Mouse (Mus musculus) layer of hippocampus, adult 11-12 months (tissue): ENCODE data around the gene Gabpa.

Experiments
- DNase-seq: peaks from one replicate; pipeline ENCODE4 v3.0.0; 2022; ENCODE audit warnings: low spot score

The Gabpa gene

DNA sequence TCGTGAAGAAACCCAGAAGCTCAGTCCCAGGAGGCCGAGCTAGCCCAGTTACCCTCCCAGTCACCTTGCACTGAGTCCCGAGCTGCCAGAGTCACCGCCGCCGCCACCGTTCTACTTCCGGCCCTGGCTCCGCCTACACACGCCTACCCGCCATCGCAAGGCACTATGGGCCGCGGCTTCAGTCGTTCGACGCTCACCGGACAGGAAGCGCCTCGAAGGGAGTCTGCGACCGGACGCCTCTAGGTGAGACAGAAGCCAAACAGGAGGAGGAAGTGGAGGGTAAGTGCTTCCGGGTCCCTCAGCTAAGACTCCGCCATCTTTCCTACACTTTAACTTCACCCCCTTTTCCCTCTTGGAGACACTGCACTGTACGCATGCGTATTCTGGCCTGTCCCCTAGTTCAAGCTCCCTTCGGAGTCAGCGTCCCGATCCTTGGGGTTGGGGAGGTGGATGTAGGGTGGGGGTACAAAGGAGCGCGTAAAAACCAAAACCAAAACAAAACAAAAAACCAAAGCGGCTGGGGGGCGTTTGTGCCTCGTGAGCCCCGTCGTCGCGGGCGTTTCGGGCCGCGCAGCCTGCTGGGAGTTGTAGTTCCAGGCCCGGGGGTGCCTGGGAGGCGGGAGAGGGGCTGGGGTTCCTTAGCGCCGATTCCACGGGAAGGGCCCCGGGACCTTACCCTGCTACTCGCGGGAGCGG is at the start of gene Gabpa:
Gene Gabpa (plus strand): TSS at position 181 of the 696 bp plus-strand sequence.
- DNase-seq, result peak; percentile 94

DNA sequence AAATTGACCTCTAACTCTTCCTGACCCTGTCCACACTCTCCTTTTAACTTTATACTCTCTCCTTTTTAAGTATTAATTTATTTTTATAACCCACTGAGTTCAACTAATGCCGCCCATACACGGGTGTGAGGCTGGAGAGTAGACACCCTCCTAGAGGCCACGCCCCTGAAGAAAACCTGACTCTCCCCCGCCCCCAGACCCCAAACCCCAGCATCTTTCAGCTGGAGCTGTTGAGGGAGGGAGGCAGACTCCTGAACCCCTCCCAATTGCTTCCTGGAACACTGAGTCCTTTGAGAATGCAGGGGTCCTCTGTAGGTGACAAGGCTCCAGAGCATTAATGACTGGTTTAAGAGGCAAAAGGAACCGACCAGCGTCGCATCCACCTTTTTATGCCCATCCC is 49.8 kb upstream of the Gabpa start:
- DNase-seq, result no peak

DNA sequence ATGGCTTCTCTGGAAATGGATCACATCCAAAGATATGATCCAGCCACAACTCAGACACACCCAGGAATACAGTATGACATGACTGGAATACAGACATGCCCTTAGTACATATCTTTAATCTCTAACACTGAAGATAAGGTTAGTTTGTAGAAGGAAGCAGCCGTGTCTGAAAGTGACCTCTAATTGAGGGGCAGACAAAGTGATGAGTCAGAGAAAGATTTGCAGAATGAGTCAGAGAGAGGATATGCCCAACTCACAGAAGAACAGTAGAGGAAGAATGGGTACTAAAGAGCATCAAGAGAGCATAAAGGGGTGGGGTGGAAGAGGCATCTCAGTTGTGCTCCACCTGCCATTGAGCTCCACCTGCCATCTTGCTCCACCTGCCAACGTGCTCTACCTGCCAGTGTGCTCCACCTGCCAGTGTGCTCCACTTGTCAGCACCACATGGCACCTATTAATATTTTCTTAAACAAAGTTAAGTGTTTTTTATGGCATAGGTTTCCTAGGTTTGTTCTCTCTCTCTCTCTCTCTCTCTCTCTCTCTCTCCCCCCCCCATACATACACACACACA is 44.0 kb upstream of the Gabpa start:
- DNase-seq, result no peak

DNA sequence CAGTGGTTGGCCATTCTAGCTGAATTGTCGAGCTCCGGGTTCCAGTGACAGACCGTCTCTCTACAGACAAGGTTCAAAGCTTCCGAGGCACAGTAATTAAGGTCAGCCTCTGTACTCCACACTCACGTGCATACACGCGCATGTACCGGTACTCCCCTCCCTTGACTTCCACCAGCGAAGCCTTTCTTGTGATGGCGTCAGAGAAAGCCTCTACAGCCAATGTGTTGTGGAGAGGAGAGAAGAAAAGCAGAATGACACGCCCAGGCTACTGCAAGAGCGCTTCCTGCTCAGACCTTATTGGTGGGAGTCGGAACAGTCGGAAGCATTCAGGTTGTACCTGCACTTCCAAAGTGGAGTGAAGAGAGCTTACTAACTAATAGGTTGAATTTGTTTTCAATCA is 41.3 kb upstream of the Gabpa start:
- DNase-seq, result no peak

DNA sequence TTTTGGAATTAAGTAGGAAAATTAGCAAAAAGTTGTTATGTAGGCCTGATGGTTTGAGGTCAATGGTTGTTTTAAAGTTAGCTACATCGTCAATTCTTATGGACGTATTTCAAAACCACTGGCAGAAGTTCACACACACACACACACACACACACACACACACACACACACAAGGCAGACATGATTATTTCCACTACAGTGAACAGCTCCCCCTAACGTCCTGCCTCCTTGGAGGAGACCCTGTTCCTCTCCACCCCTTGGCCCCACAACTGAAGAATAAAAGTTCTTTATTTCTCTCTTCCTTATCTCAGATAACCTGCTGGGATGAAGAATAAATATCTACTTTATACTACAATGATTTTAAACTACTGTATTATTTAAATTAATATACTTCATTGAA is 39.4 kb upstream of the Gabpa start:
- no peak for DNase-seq

DNA sequence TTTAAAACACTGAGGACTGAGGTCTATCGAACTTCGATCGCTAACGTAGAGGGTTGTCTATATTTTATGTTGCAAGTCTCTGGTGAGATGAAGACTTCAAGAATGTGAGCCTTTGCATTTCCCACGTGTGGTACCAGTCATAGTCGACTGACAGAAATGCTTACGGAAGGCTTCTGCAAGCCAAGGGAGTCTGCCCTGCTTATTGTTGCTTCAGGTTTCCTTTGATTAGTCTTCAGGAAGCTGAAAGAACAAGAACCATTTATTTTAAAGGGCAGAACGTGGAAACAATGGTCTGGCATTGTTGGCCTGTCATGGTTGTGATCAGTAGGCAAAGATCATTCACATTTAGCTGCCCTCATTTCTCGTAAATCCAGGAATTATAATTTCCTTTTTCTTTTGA is 38.0 kb upstream of the Gabpa start:
- no peak for DNase-seq

DNA sequence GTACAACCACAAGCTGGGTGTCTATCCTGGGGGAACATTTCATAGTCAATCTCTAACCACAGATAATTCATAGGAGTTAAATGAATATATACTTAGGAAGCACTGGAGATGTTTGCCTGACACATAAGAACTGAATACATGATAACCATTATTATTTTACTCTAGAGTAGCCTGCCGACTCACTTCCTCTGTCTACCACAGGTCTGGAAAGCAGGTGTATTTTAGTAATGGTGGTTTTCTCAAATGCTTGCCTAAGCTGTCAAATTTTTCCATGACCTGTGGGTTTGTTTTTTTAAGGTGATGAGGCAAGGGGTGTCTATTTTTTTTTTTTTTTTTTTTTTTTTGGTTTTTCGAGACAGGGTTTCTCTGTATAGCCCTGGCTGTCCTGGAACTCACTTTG is 34.7 kb upstream of the Gabpa start:
- no peak for DNase-seq

DNA sequence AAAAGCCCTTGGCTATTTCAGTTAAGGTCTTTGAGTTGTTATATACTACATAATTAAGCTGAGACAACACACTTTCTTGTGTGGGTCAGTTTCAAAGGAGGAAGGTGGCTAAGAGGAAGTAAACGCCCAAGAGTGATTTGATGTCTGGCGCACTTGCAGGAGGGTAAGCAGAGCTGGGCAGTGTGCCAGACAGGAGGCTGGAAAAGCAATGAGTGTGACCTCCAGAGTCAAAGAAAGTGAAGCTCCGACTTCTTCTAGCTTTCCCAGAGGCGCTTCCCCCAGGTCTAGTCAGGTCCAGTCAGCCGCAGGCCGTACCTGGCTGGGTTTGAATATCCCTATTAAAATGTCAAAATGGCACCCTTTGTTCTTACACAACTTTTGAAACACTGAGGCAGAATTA is 32.5 kb upstream of the Gabpa start:
- DNase-seq, result peak; percentile 48

DNA sequence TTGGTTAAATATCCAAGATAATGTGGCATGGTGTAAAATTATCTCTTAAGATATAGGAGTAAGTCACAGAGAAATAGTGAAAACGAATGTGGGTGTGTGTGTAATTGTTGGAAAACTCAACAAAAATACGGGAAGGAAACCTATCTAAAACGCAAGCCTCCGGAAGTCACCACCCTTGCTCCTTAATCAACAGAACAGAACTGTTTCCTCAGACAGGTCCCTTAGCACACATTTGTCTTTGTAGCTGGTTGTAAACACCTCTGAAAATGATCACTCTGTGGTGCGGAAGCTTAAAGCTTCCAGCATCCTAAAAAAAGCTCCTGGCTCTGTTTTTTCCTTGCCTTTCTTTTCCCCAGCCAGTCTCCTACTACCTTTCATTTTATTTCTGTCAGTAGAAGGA is 29.9 kb upstream of the Gabpa start:
- DNase-seq, result no peak

DNA sequence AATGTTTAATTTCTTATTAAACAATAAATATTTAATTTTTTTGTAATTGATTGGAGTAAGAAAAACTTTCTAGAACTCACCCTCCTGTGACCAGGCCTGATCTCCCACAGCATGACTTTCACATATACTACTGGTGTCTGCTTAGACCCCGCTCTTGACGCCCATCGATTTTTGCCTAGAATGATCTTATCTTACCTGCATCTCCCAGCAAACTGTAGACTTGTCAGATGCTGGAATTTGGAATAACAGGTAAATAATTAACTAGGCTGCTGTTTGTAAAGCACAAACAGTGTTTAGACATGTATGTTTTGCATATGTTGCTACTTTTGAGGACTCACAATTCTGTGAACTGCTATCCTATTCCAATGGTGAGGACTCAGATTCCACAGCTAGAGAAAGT is 28.6 kb upstream of the Gabpa start:
- DNase-seq, result no peak

DNA sequence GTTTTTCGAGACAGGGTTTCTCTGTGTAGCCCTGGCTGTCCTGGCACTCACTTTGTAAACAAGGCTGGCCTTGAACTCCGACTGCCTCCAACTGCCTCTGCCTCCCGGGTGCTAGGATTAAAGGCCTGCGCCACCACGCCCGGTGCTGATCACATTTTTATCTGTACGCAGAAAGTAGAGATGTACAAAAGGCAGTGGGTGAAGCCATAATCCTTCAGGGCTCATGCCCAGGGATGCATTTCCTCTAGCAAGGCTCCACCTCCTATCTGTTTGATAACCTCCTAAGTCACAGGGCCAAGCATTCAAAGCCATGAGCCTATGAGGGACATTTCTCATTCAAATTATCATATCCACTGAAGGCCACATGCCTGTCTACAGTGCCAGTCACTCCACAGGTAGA is 26.9 kb upstream of the Gabpa start:
- DNase-seq, result no peak

DNA sequence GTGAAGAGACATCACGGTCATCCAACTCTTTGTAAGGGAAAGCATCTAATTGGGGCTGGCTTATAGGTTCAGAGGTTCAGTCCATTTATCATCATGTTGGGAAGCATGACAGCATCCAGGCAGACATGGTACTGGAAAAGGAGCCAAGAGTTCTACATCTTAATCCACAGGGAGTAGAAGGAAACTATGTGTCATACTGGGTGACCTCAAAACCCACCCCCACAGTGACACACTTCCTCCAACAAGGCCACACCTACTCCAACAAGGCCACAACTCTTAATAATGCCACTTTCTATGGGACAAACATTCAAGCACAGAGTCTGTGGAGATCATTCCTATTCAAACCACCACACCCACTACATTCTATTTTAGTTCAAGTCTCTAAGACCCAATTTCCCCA is 24.5 kb upstream of the Gabpa start:
- DNase-seq, result no peak

DNA sequence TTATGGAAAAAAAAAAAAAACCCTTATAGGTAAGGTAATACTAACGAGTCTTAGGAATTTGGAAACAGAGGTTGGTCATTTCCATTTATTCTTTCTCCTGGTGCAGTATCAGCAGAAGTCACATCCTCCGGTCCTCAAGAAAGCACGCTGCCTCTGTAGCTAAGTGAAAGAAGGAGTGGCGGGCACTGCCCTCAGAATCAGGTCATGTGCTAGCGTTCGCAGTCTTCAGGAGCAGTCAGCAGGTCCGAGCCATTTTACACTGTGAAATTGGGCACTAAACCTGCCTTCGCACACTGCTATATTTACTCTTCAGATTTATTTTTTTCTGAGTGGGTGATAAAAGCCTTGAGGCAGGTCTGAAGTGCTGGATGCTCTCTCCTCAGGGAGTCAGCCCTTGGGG is 20.9 kb upstream of the Gabpa start:
- DNase-seq, result no peak

DNA sequence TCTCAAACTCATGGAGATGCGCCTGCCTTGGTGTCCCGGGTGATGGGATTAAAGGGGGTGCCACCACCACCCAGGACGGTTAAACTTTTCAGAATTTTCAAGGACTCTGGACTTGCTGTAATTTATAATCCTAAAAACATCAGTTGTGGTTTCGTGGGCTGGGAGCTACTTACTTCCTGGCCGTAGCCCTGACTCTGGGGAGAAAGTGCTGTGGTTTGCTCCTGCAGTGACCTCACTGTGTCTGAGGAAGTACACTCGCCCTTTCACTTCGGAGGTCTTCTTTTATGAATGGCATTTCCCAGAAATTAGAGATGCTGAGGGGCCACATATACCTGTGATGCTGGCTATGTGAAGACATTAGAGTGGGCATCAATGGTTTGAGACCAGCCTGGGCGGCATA is 20.2 kb upstream of the Gabpa start:
- no peak for DNase-seq

DNA sequence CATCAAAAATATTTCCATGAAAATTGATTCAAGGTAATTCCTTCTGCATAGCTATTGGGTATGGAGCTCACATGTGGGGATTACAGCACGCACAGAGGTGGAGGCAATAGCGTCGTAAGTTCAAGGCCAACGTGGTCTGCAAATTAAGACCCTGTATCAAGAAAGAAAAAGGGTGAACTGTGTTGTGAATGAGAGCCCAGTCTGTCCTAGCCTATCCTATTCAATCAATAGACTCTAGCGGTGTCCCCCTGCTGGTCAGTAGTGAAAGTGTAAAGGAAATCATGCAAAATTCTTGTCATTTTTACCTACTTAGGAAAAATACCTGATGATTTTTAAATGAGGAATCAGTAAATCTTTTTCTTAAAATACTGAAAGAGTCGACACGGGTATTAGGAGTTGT is 17.3 kb upstream of the Gabpa start:
- peak; percentile 53 for DNase-seq

DNA sequence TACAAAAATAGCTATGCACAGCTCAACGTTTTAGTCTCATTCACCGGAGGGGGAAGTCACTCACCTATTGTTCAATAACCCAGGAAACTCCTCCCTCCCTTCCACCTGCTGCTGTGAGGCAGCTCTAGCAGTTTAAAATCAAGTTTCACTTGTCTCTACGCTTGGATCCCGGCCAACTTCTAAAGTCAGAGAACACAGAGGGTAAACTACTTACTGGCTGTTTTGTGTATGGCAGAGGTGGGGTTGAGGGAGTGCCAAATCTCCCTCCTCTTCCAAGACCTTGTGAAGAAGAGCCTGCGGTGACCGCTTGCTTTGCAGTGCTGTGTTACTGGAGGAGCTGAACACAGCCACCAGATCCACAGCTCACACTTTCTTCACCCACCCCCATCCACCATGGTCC is 9.7 kb upstream of the Gabpa start:
- no peak for DNase-seq

DNA sequence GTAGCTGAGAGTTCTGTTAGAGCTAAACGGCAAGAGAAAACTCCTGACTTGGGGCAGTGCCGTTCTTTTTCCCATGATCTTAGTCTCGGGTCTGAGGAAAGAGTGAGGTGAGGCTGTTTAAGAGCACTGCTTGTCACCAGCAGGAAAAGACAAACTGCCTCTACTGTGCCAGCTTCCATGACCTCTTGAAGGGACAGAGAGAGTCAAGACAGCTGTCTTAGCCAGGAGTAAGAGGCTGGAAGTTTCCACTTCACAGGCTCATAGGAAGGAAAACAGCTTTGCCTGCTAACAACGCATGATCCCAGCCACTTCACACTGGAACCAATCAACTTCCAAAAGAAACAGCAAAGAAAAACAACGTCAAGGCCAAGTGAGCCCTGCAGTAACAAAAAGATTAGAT is 3.0 kb upstream of the Gabpa start:
- DNase-seq, result no peak

DNA sequence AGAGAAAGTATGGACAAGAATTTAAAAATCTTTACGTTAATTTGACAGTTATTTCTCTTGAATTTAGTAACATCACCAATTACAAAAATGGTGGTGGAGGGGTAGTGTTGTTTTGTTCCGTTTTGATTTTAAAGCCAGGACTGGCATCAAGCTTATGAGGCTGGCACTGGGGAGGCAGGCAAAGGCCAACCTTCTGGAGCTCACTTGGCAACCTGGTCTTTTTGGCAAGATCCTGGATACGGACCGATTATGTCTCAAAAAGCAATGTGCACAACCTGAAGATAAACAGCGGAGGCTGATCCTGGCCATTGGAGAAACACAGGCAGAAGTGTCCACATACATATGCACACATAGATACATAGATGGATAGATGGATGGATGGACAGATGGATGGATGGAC is 2.0 kb upstream of the Gabpa start:
- no peak for DNase-seq

DNA sequence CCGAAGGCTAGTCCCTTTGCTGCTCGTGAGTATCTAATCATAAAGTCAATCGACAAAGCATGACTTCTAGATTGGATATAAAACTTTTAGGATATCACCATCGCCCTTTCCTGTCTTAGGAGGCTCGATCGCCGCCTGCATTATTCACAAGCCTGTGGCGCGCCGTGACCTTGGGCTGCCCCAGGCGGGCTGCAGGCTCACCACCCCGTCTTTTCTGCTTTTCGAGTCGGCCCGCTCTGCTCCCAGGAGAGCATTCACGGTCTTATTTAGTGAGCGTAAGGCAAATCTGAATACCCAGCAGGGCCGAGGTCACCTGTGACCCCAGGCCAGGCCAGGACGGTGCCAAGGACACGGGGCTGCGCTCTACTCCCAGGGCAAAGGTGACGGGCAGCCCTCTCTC is 381 bp upstream of the Gabpa start:
- no peak for DNase-seq

DNA sequence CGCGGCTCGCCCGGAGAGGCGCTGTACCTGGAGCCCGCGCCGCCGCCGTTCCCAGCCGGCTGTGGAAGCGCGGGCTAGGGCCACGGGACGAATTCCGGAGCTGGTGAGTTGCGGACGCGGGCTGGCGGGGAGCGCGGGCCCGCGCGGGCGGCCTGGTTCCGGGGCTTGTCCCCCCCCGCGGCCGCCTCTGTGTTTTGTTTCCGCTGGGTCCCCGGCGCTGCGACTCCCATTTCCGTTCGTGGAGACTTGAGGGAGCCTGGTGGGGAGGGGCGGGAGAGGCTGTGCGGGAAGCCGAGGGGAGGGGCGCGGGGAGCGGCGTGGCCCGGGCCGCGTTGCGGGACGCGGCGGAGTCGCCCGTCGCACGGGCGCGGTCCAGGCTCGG is 707 bp downstream of the Gabpa start, which contains the start of gene Atp5j:
Gene Atp5j (minus strand): TSS at position 185 of the 382 bp plus-strand sequence.
- peak; percentile 87 for DNase-seq

DNA sequence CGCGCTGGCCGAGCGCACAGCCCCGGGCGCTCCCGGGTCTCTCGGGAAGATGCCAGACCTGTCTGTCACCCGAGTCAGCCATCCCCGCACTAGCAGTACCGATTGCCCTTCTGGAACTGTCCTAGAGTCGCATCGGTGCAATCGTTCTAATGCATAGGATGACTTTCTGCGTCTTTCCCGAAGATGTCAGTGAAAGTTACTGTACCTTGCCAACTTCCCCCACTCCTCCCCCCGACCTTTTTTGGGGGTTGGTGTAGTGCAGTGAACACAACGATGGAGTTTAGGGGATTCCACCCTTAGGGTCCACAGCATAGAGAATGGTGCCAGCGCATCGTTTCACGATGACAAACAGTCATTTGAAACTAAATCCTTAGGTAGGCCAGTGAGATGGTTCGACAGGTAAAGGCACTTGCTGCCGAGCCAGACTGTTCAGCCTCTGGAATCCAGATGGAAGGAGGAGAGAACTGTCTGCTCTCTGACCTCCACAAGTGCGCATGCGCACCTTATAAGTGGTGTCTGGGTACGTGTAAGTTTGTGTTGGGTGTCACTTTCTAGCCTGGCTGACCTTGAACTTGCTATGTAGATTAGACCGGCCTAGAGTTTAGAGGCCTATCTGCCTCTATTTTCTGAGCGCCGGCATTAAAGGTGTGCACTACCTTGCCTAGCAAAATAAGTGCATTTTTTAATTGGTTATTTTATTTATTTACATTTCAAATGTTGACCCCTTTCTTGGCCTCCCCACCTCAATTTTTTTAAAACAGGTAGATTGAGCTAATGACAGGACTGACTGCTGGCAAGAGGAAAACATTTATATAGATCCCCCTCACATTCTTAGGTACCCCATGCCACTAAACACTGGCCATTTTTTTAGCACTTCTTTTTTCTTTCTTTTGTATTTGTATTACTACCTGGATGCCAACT is 1.4 kb downstream of the Gabpa start:
- peak; percentile 33 for DNase-seq

DNA sequence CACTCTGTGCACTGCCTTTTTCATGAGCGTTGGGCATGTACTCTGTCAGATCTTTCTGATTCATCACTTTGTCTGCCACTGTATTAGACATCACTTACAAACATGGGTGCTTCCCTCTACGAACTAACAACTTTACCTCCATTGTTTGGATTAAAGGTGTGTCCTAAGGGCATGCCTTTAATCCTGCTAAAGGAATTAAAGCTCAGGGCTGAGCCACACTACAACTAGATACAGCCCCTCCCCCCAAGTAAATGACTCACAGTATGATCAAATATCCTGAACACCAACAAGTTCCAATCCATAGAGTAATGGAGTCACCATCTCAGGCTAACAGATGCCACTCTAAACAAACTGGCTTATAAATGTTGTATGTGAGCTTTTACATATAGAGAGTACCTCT is 3.9 kb downstream of the Gabpa start:
- DNase-seq, result no peak

DNA sequence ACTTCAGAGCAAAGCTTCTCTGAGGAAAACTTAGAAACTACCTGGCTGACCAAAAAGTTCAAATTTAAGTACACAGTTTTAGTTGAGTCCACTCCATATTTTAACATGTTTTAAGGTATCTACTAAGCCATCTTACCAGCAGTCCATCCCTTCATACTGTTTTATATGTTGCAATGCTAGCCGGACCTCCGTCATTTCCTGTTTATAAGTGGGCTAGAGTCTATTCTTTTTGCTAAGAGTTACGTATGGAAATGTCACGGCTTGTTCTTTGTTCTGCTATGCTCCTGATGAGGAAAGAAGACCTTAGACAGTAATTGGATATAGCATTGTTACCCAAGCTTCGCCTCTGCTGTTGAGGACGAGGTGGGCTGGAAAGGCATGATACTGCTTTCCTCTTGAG is 18.8 kb downstream of the Gabpa start:
- DNase-seq, result no peak
